Mouse (Mus musculus): Measurements from ENCODE around the gene Atp5mpl. TPM values are rescaled to one million over a fixed set of nuclear protein-coding genes. Genes with fewer than 3 reads are reported as not detected.
A peak's percentile ranks its signal among the peaks of the same experiment; 100 is the strongest.

The Atp5mpl gene
- total and polyA plus RNA-seq, 3 experiments: 224 to 1,158 (median 461) TPM

GRCm38 (mm10) chr12:111928411-111928966 lies 38.3 kb downstream of the Atp5mpl start:
- Histone ChIP-seq H3K4me3 (ENCODE audit: control insufficient read depth in 1 of 2, insufficient read depth in 1 of 2, low read depth in 2 of 2, low read length in 2 of 2) (no peak overlapping the region), H3K9ac (ENCODE audit: control insufficient read depth, low read depth, low read length, poor library complexity, severe bottlenecking) (no peak overlapping the region), H3K27me3 (ENCODE audit: control insufficient read depth in 1 of 2, insufficient read depth in 2 of 2, low read length in 2 of 2) (no peaks in the 10 kb centered on the region), H3K9me3 (replicated peaks; ENCODE audit: insufficient read depth, low read length) (no peaks in the 10 kb centered on the region), H3K36me3 (ENCODE audit: control insufficient read depth in 1 of 2, insufficient read depth in 2 of 2, low read length in 2 of 2) (no peaks in the 10 kb centered on the region; a peak in 1 of 4 replicates), H3K4me1 (ENCODE audit: control insufficient read depth in 1 of 2, insufficient read depth in 2 of 2, low read length in 2 of 2) (peaks cover 0 to 3% of the 10 kb centered on the region in 2 experiments; a peak in 3 of 4 replicates), H3K79me2 (ENCODE audit: control insufficient read depth, insufficient read depth, low read length, poor library complexity) (no peaks in the 10 kb centered on the region), H3K27ac (ENCODE audit: control insufficient read depth, low read depth, low read length) (no peak overlapping the region)
- no peak for TF ChIP-seq JUND (IDR thresholded peaks at IDR 0.05; ENCODE audit: low read depth, low read length)
- no peak for TF ChIP-seq GATA1 (IDR thresholded peaks at IDR 0.05; ENCODE audit: low read depth, low read length)
- no peak for TF ChIP-seq ZNF384 (IDR thresholded peaks at IDR 0.05; ENCODE audit: low read depth, low read length)
- no peak for TF ChIP-seq ZC3H11A (IDR thresholded peaks at IDR 0.05; ENCODE audit: low read depth, low read length)
- no peak for TF ChIP-seq UBTF (IDR thresholded peaks at IDR 0.05; ENCODE audit: borderline replicate concordance, insufficient read depth, low read depth, low read length)
- no peak for TF ChIP-seq MYB (IDR thresholded peaks at IDR 0.05; ENCODE audit: low read depth, low read length)
- TF ChIP-seq ZMIZ1 (IDR thresholded peaks at IDR 0.05; ENCODE audit: low read depth, low read length): no peak
- TF ChIP-seq NRF1 (IDR thresholded peaks at IDR 0.05; ENCODE audit: insufficient read depth, low read depth, low read length, poor library complexity, severe bottlenecking): no peak
- no peak for TF ChIP-seq SIN3A (IDR thresholded peaks at IDR 0.05; ENCODE audit: low read length)
- no peak for TF ChIP-seq RAD21 (IDR thresholded peaks at IDR 0.05; ENCODE audit: low read depth, low read length)
- TF ChIP-seq HCFC1 (IDR thresholded peaks at IDR 0.05; ENCODE audit: low read depth, low read length): no peak
- no peak for TF ChIP-seq GABPA (IDR thresholded peaks at IDR 0.05; ENCODE audit: low read depth, low read length)
- no peak for TF ChIP-seq TBP (IDR thresholded peaks at IDR 0.05; ENCODE audit: low read depth, low read length)
- TF ChIP-seq TAL1 (IDR thresholded peaks at IDR 0.05; ENCODE audit: low read length): no peak
- no peak for TF ChIP-seq CTCF (IDR thresholded peaks at IDR 0.05 in 2 of 3, conservative IDR thresholded peaks at IDR 0.05 in 1 of 3; ENCODE audit: control insufficient read depth in 1 of 3, insufficient read depth in 1 of 3, low read depth in 2 of 3, low read length in 3 of 3, poor library complexity in 1 of 3, severe bottlenecking in 1 of 3)
- no peak for TF ChIP-seq NELFE (IDR thresholded peaks at IDR 0.05; ENCODE audit: low read depth, low read length)
- TF ChIP-seq BHLHE40 (IDR thresholded peaks at IDR 0.05; ENCODE audit: borderline replicate concordance, low read depth, low read length): no peak
- TF ChIP-seq E2F4 (IDR thresholded peaks at IDR 0.05; ENCODE audit: borderline replicate concordance, low read depth, low read length): no peak
- no peak for TF ChIP-seq KAT2A (conservative IDR thresholded peaks at IDR 0.05; ENCODE audit: low read depth, low read length)
- DNase-seq (ENCODE audit: low read depth, low spot score): no peak

- Histone ChIP-seq H3K27me3 (ENCODE audit: control insufficient read depth in 1 of 2, insufficient read depth in 2 of 2, low read length in 2 of 2) (no peaks in the 10 kb centered on the region), H3K4me3 (ENCODE audit: control insufficient read depth in 1 of 2, insufficient read depth in 1 of 2, low read depth in 2 of 2, low read length in 2 of 2) (no peak overlapping the region), H3K27ac (ENCODE audit: control insufficient read depth, low read depth, low read length) (no peak overlapping the region), H3K9me3 (replicated peaks; ENCODE audit: insufficient read depth, low read length) (no peaks in the 10 kb centered on the region), H3K79me2 (ENCODE audit: control insufficient read depth, insufficient read depth, low read length, poor library complexity) (no peaks in the 10 kb centered on the region), H3K4me1 (ENCODE audit: control insufficient read depth in 1 of 2, insufficient read depth in 2 of 2, low read length in 2 of 2) (peaks cover 0 to 3% of the 10 kb centered on the region in 2 experiments), H3K9ac (ENCODE audit: control insufficient read depth, low read depth, low read length, poor library complexity, severe bottlenecking) (no peak overlapping the region), H3K36me3 (ENCODE audit: control insufficient read depth in 1 of 2, insufficient read depth in 2 of 2, low read length in 2 of 2) (no peaks in the 10 kb centered on the region; a peak in 1 of 4 replicates)
- DNase-seq (ENCODE audit: low read depth, low spot score): peak; percentile 50
- no peak for TF ChIP-seq SMC3 (IDR thresholded peaks at IDR 0.05; ENCODE audit: low read depth, low read length)
- TF ChIP-seq MAX (IDR thresholded peaks at IDR 0.05; ENCODE audit: low read length): no peak
- TF ChIP-seq MYB (IDR thresholded peaks at IDR 0.05; ENCODE audit: low read depth, low read length): no peak
- TF ChIP-seq MYC (IDR thresholded peaks at IDR 0.05; ENCODE audit: low read depth, low read length): no peak
- no peak for TF ChIP-seq NRF1 (IDR thresholded peaks at IDR 0.05; ENCODE audit: insufficient read depth, low read depth, low read length, poor library complexity, severe bottlenecking)
- TF ChIP-seq ZNF384 (IDR thresholded peaks at IDR 0.05; ENCODE audit: low read depth, low read length): no peak
- TF ChIP-seq POLR2A (IDR thresholded peaks at IDR 0.05; ENCODE audit: control insufficient read depth in 1 of 2, insufficient read depth in 1 of 2, low read depth in 1 of 2, low read length in 2 of 2, poor library complexity in 1 of 2): no peak
- TF ChIP-seq GABPA (IDR thresholded peaks at IDR 0.05; ENCODE audit: low read depth, low read length): no peak
- TF ChIP-seq ZMIZ1 (IDR thresholded peaks at IDR 0.05; ENCODE audit: low read depth, low read length): no peak
These were observed 39.4 kb downstream of the Atp5mpl start for GRCm38 (mm10) chr12:111927338-111927737.

Data from MEL (cell line).